In the genomic region with DNA sequence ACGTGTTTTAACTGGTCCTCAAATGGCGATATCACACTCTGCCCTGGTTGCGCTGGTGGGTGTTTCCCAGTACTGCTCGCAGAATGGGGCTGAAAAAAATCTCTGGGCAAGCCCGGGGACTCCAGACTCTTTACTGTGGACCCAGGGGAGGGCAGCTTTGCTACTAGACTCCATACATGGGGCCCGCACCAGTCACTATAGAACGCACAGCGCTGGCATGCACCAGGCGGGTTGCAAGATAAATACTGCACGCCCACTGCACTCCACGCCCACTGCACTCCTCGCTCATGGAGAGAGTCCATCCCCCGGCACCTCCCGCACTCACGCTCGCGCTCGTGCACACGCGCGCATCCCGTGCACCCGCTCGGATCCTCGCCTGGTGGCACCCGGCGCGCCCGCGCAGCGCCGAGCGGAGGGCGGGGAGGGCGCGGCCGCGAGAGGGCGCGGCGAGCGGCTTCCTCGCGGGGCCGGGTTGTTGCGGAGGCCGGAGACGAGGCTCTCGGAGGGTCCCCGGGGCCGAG, we compare ENCODE assay signal across 8 mouse cellular contexts. TPM values are rescaled to one million over a fixed set of nuclear protein-coding genes. Genes with fewer than 3 reads are reported as not detected.
DNase-seq lines count a peak whose midpoint lies in the region; ATAC-seq lines count a peak whose summit lies in the region.

Gene Fam124a, plus strand, starts transcription at position 429 of the 521 bp plus-strand sequence.

- peak within 1 kb of the TSS; percentile 77 for H3K4me3 ChIP-seq in hindbrain, embryonic 16.5 days (ENCODE audit: low read length)

- under 1% methylated on average over 46 of the region's 51 CpGs for WGBS in hindbrain, embryonic 16.5 days

- ATAC-seq in common myeloid progenitor, adult 5-6 weeks (replicated peaks; ENCODE audit: low read depth, poor library complexity, severe bottlenecking) = peak; percentile 87
- peak; percentile 94 for ATAC-seq in hindbrain, embryonic 16.5 days

- H3K36me3 ChIP-seq in hindbrain, embryonic 16.5 days (ENCODE audit: control insufficient read depth, insufficient read depth, low read length) = no peaks in the 10 kb centered on the region

- peak within 1 kb of the TSS; percentile 91 for H3K4me2 ChIP-seq in hindbrain, embryonic 16.5 days (ENCODE audit: low read length)

- peak; percentile 85 for DNase-seq in adrenal gland, adult 2 months
- DNase-seq in gastrocnemius, postnatal 10 days = peak; percentile 63
- peak; percentile 71 to 84 for DNase-seq in left cerebral cortex, adult 18-20 months (ENCODE audit: low spot score in 2 of 2)
- peak; percentile 57 for DNase-seq in lung, postnatal 25 days (ENCODE audit: low spot score)
- peak; percentile 81 for DNase-seq in retina, postnatal 7 days (ENCODE audit: low read depth, low spot score)
- peak; percentile 73 for DNase-seq in urinary bladder, postnatal 14 days (ENCODE audit: low spot score)

- H3K4me1 ChIP-seq in hindbrain, embryonic 16.5 days (ENCODE audit: control insufficient read depth, insufficient read depth, low read depth, low read length) = peaks cover 18% of the 10 kb centered on the region

- H3K27me3 ChIP-seq in hindbrain, embryonic 16.5 days (replicated peaks; ENCODE audit: control insufficient read depth, insufficient read depth, low read length) = no peaks in the 10 kb centered on the region

- H3K9me3 ChIP-seq in hindbrain, embryonic 16.5 days (ENCODE audit: control insufficient read depth, low read length) = no peaks in the 10 kb centered on the region

- peak within 1 kb of the TSS; percentile 67 for H3K27ac ChIP-seq in hindbrain, embryonic 16.5 days (ENCODE audit: low read depth, low read length)

- peak within 1 kb of the TSS; percentile 95 for H3K9ac ChIP-seq in hindbrain, embryonic 16.5 days (ENCODE audit: low read depth, low read length)

RNA-seq across cellular contexts. Expression of gene Fam124a, which starts in this region (rescaled TPM):
- total RNA-seq in adrenal gland, adult 2 months (2021) = 1 to 10 TPM; 2.5 to 3.3 TPM
- 2.4 and 3.6 TPM in 2 replicates for polyA plus RNA-seq in adrenal gland, adult 2 months (2012; rRNA removed)
- not detected in 2 replicates for total RNA-seq in common myeloid progenitor, adult 5-6 weeks (2017)
- total RNA-seq in gastrocnemius, postnatal 10 days (2021) = 1 to 10 TPM; 3.2 to 3.3 TPM
- 54.3 and 59.1 TPM in 2 replicates for polyA plus RNA-seq in hindbrain, embryonic 16.5 days (2015; fragmentation: Nextera tagmentation; extraction: Ambion mirVana)
- total RNA-seq in left cerebral cortex, adult 18-20 months (2021) = 10 to 100 TPM; 20.8 to 23.3 TPM

Comparison
In these comparisons a context has a peak if more than half of its experiments do, and no peak if none do; other contexts are left out.
1. Peak in every context shown above with its lines: DNase-seq, ATAC-seq, H3K4me3 ChIP-seq and H3K27ac ChIP-seq.
2. RNA of gene Fam124a (total RNA-seq): 20.8 to 23.3 TPM in left cerebral cortex, adult 18-20 months; 2.5 to 3.3 TPM in adrenal gland, adult 2 months, 3.2 to 3.3 TPM in gastrocnemius, postnatal 10 days and not detected in common myeloid progenitor, adult 5-6 weeks; every median in the first group is over 4 times any median in the second.
3. RNA of gene Fam124a (polyA plus RNA-seq): 54.3 to 59.1 TPM in hindbrain, embryonic 16.5 days; 2.4 to 3.6 TPM in adrenal gland, adult 2 months; every median in the first group is over 10 times any median in the second.
4. Peak in ATAC-seq in common myeloid progenitor, adult 5-6 weeks; RNA of the gene not detected or under 1 TPM.